Mouse (Mus musculus) Muller cell, postnatal 12 days (primary cell): ENCODE measurements around the gene C2cd6.

ENCODE experiments used
- DNase-seq: peaks from one replicate; pipeline ENCODE4 v3.0.0-alpha.2; 2015; ENCODE audit errors: inconsistent ontology term

Gene C2cd6

GRCm38 (mm10) chr1:59094705-59095104 is at the start of gene C2cd6:
Gene C2cd6, minus strand, starts transcription at chr1:59094900.
- no peak for DNase-seq

- peak; percentile 49 for DNase-seq
Measured at GRCm38 (mm10) chr1:59142809-59143208, 48.1 kb upstream of the C2cd6 start.

GRCm38 (mm10) chr1:59134419-59134818 is 39.7 kb upstream of the C2cd6 start:
- DNase-seq = no peak

- no peak for DNase-seq
Measured at GRCm38 (mm10) chr1:59128879-59129278, 34.2 kb upstream of the C2cd6 start.

GRCm38 (mm10) chr1:59125558-59125957 is 30.9 kb upstream of the C2cd6 start:
- DNase-seq = no peak

GRCm38 (mm10) chr1:59119720-59120457 is 25.2 kb upstream of the C2cd6 start, which contains the start of gene Tmem237:
Gene Tmem237, minus strand, starts transcription at chr1:59120408.
- DNase-seq = peak; percentile 98

- DNase-seq = no peak
Measured at GRCm38 (mm10) chr1:59110524-59110923, 15.8 kb upstream of the C2cd6 start.

- DNase-seq = no peak
Measured at GRCm38 (mm10) chr1:59102071-59102470, 7.4 kb upstream of the C2cd6 start.

GRCm38 (mm10) chr1:59101020-59101419 is 6.3 kb upstream of the C2cd6 start:
- no peak for DNase-seq

- DNase-seq = no peak
Measured at GRCm38 (mm10) chr1:59070867-59071266, 23.8 kb downstream of the C2cd6 start.

- peak; percentile 17 for DNase-seq
Measured at GRCm38 (mm10) chr1:59067976-59068375, 26.7 kb downstream of the C2cd6 start.

GRCm38 (mm10) chr1:59063697-59064096 is 31.0 kb downstream of the C2cd6 start:
- DNase-seq = no peak

- no peak for DNase-seq
Measured at GRCm38 (mm10) chr1:59056955-59057354, 37.7 kb downstream of the C2cd6 start.

- no peak for DNase-seq
Measured at GRCm38 (mm10) chr1:59051306-59051705, 43.4 kb downstream of the C2cd6 start.

GRCm38 (mm10) chr1:59037723-59038122 is 57.0 kb downstream of the C2cd6 start:
- no peak for DNase-seq

- no peak for DNase-seq
Measured at GRCm38 (mm10) chr1:59021556-59021955, 73.1 kb downstream of the C2cd6 start.

GRCm38 (mm10) chr1:59009250-59009649 is 85.5 kb downstream of the C2cd6 start:
- DNase-seq = peak; percentile 3
